ENCODE assay signal across 8 mouse cellular contexts in genomic region chr11:80301316-80302045, GRCm38 (mm10). TPM values are rescaled to one million over a fixed set of nuclear protein-coding genes. Genes with fewer than 3 reads are reported as not detected.
A peak's percentile ranks its signal among the peaks of the same experiment; 100 is the strongest.
DNase-seq lines count a peak whose midpoint lies in the region; ATAC-seq lines count a peak whose summit lies in the region.

No protein-coding gene starts in this region.

- peak overlapping the region; percentile 62 for H3K9ac ChIP-seq in embryonic facial prominence, embryonic 15.5 days
- peak overlapping the region; percentile 76 for H3K9ac ChIP-seq in heart, embryonic 16.5 days (ENCODE audit: low read length)

- H3K27ac ChIP-seq in embryonic facial prominence, embryonic 15.5 days (replicated peaks): peak overlapping the region; percentile 44; the same call in 1 of the 2 replicates
- H3K27ac ChIP-seq in heart, embryonic 16.5 days (ENCODE audit: low read length): peak overlapping the region; percentile 20; the same call in 1 of the 2 replicates

- H3K4me3 ChIP-seq in embryonic facial prominence, embryonic 15.5 days (replicated peaks): peak overlapping the region; percentile 73
- peak overlapping the region; percentile 72 for H3K4me3 ChIP-seq in heart, embryonic 16.5 days (ENCODE audit: low read length)

- H3K4me1 ChIP-seq in embryonic facial prominence, embryonic 15.5 days: peaks cover 34% of the 10 kb centered on the region
- peaks cover 15% of the 10 kb centered on the region for H3K4me1 ChIP-seq in heart, embryonic 16.5 days (ENCODE audit: control insufficient read depth, insufficient read depth, low read length)

- H3K27me3 ChIP-seq in embryonic facial prominence, embryonic 15.5 days: peaks cover 24% of the 10 kb centered on the region
- peaks cover 57% of the 10 kb centered on the region for H3K27me3 ChIP-seq in heart, embryonic 16.5 days (ENCODE audit: control insufficient read depth, insufficient read depth, low read length)

- no peaks in the 10 kb centered on the region for H3K9me3 ChIP-seq in embryonic facial prominence, embryonic 15.5 days (replicated peaks)
- H3K9me3 ChIP-seq in heart, embryonic 16.5 days (replicated peaks; ENCODE audit: control insufficient read depth, low read length): peaks cover 3% of the 10 kb centered on the region; the same call in 1 of the 2 replicates

- peak; percentile 57 for DNase-seq in ES-CJ7 (ENCODE audit: low read depth, low spot score)
- DNase-seq in adrenal gland, postnatal 14 days: peak; percentile 71
- DNase-seq in kidney, postnatal 25 days: peak; percentile 37 to 56
- DNase-seq in lung, postnatal 36 days: peak; percentile 35
- peak; percentile 47 for DNase-seq in right cerebral cortex, postnatal 14 days

- H3K4me2 ChIP-seq in embryonic facial prominence, embryonic 15.5 days (replicated peaks): peak overlapping the region; percentile 97
- peak overlapping the region; percentile 99 for H3K4me2 ChIP-seq in heart, embryonic 16.5 days (ENCODE audit: low read depth, low read length)

- H3K36me3 ChIP-seq in embryonic facial prominence, embryonic 15.5 days: no peaks in the 10 kb centered on the region
- no peaks in the 10 kb centered on the region for H3K36me3 ChIP-seq in heart, embryonic 16.5 days (ENCODE audit: control insufficient read depth, insufficient read depth)

- WGBS in embryonic facial prominence, embryonic 15.5 days: under 1% methylated on average over 53 of the region's 53 CpGs
- WGBS in heart, embryonic 16.5 days: under 1% methylated on average over 53 of the region's 53 CpGs

- ATAC-seq in embryonic facial prominence, embryonic 15.5 days (ENCODE audit: insufficient number of reproducible peaks, low FRiP score, low TSS enrichment, low read depth): peak; percentile 41; the same call in 1 of the 2 replicates
- peak; percentile 55 for ATAC-seq in heart, embryonic 16.5 days (replicated peaks; ENCODE audit: extremely low read depth, insufficient read depth, low FRiP score)
- ATAC-seq in monocyte, adult 5-6 weeks (replicated peaks; ENCODE audit: insufficient number of reproducible peaks, low FRiP score, low TSS enrichment, poor library complexity, severe bottlenecking): no peak

RNA-seq across cellular contexts. Expression of gene Rhbdl3, which starts 0.8 kb away (rescaled TPM):
- total RNA-seq in adrenal gland, postnatal 14 days (2021): 2.6 and 3.2 TPM in 2 replicates
- polyA plus RNA-seq in embryonic facial prominence, embryonic 15.5 days (2015; fragmentation: Nextera tagmentation; extraction: Ambion mirVana): 7.3 and 8.3 TPM in 2 replicates
- polyA plus RNA-seq in heart, embryonic 16.5 days (2015; fragmentation: Nextera tagmentation; extraction: Ambion mirVana): 1.9 and 3.1 TPM in 2 replicates
- not detected in 3 replicates for total RNA-seq in monocyte, adult 5-6 weeks (2017)
